In the genomic region with DNA sequence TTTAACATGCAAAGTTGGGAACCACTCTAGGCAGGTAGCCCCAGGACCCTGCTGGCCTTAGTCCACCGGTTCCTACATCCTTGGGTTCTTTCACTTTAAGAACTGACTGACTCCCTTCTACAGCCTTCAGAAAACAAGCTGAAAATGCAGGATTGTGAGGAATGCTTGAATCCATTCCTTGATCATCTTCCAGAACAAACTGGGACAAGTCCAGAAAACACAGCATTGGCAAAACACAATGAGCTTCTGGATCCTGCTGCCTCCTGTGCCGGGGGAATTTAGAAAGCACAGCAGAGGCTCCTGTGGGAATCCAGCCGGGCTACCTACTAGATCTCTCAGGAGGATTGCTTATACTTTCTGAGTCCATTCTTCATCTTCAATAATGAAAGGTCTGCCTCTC, we compare ENCODE assay signal across 13 mouse cellular contexts.
DNase-seq lines count a peak whose midpoint lies in the region.
"Had no signal": no experiment of that assay in that cellular context is flagged by ENCODE, and none has a peak within 500 bp of the region (broad histone marks: within the 10 kb centered on the region; RNA-seq: fewer than 3 reads in every experiment).

No protein-coding gene starts in this region.

- DNase-seq in heart, adult 11 months = peak; percentile 76
- DNase-seq in heart, adult 9 months (ENCODE audit: low spot score in 2 of 2) = no peak
- DNase-seq in layer of hippocampus, adult 8-10 months (ENCODE audit: low spot score in 2 of 2) = peak; percentile 46 to 49
- no peak for DNase-seq in layer of hippocampus, postnatal 36 days
- DNase-seq in NIH3T3 (ENCODE audit: low read depth) = peak; percentile 67
- peak; percentile 45 for DNase-seq in layer of hippocampus, adult 9-10 months (ENCODE audit: low spot score)
- DNase-seq in kidney, postnatal 36 days = no peak
- DNase-seq: adrenal gland, adult 2 months; B cell, adult 2 months; cerebellum, adult 11-12 months; gastrocnemius, postnatal 14 days; heart, postnatal 36 days; liver, postnatal 0 days had no signal

Comparison
In these comparisons a context has a peak if more than half of its experiments do, and no peak if none do; other contexts are left out.
1. DNase-seq: peak in heart, adult 11 months (single experiment), layer of hippocampus, adult 8-10 months (2 of 2), NIH3T3 (single experiment) and layer of hippocampus, adult 9-10 months (single experiment); none in heart, adult 9 months (0 of 2), layer of hippocampus, postnatal 36 days (0 of 2) and kidney, postnatal 36 days (0 of 2).